Mouse (Mus musculus): ENCODE measurements around the gene Exoc1.

DNA sequence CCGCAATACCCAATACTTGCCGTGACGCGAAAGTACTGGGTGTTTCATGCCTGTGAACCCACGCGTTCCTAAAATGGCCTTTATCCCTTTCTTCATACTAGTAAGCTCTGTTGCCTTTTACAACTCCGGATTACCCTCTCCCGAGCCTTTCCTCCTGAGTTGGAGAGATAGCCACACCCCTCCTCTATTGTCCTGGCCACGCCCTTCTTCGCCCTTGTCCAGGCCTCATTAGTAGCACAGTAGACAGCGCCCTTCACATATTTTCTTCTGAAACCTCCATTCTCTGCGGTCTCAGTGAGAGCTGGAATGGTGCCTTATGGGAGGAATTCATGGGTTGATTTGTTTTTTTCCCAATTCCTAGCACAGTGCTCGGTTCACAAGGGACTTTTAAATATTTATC is 34.0 kb upstream of the Exoc1 start:
- TF ChIP-seq POLR2A (IDR thresholded peaks at IDR 0.05; ENCODE audit: insufficient read depth, low read length), result no peak
- no peak for TF ChIP-seq EP300 (IDR thresholded peaks at IDR 0.05; ENCODE audit: insufficient read depth, low read depth, low read length)
- no peak for TF ChIP-seq CTCF (IDR thresholded peaks at IDR 0.05; ENCODE audit: low read depth, low read length)
